31 mouse cellular contexts compared by ENCODE assay signal in genomic region chr11:113552539-113552938, GRCm38 (mm10).
DNase-seq lines count a peak whose midpoint lies in the region; ATAC-seq and TF ChIP-seq lines count a peak whose summit lies in the region.
"Had no signal": no experiment of that assay in that cellular context is flagged by ENCODE, and none has a peak within 500 bp of the region (broad histone marks: within the 10 kb centered on the region; RNA-seq: fewer than 3 reads in every experiment).

No protein-coding gene starts in this region.

- no peak overlapping the region for H3K4me2 ChIP-seq in hindbrain, embryonic 14.5 days (replicated peaks)
- no peak overlapping the region for H3K4me2 ChIP-seq in hindbrain, embryonic 16.5 days (ENCODE audit: low read length)
- H3K4me2 ChIP-seq in midbrain, postnatal 0 days (ENCODE audit: low read depth, low read length, poor library complexity, severe bottlenecking): no peak overlapping the region
- no peak overlapping the region for H3K4me2 ChIP-seq in forebrain, postnatal 0 days (ENCODE audit: low read depth)
- H3K4me2 ChIP-seq: heart, embryonic 15.5 days; hindbrain, embryonic 15.5 days; intestine, embryonic 15.5 days; liver, embryonic 13.5 days; midbrain, embryonic 15.5 days had no signal

- DNase-seq in cerebellum, postnatal 10 days: peak; percentile 45 to 47
- no peak for DNase-seq in cerebellum, adult 8-10 months
- no peak for DNase-seq in hindbrain, embryonic 14.5 days (ENCODE audit: low spot score)
- DNase-seq in midbrain, embryonic 10.5 days (ENCODE audit: low spot score): no peak
- no peak for DNase-seq in midbrain, postnatal 0 days (ENCODE audit: low spot score)
- DNase-seq in forebrain, postnatal 0 days: no peak
- DNase-seq in gastrocnemius, postnatal 36 days: no peak
- DNase-seq: adrenal gland, postnatal 10 days; cerebellum, adult 11-12 months; cerebellum, postnatal 14 days; gastrocnemius, postnatal 14 days; heart, adult 11 months; kidney, adult 2 months; kidney, postnatal 36 days; layer of hippocampus, postnatal 36 days; liver, embryonic 13.5 days; lung, adult 18-20 months; lung, postnatal 4 days; right cerebral cortex, postnatal 4 days; thymus, adult 2 months; thymus, postnatal 36 days had no signal

- intact Hi-C loops in gastrocnemius, postnatal 36 days (cut with DNase I): no loop called here

- H3K9me3 ChIP-seq in hindbrain, embryonic 14.5 days (ENCODE audit: control insufficient read depth, low read length): no peaks in the 10 kb centered on the region
- H3K9me3 ChIP-seq in hindbrain, embryonic 16.5 days (ENCODE audit: control insufficient read depth, low read length): no peaks in the 10 kb centered on the region
- no peaks in the 10 kb centered on the region for H3K9me3 ChIP-seq in midbrain, embryonic 10.5 days (replicated peaks)
- no peaks in the 10 kb centered on the region for H3K9me3 ChIP-seq in midbrain, postnatal 0 days (ENCODE audit: low read length)
- H3K9me3 ChIP-seq in forebrain, postnatal 0 days (ENCODE audit: low read length): no peaks in the 10 kb centered on the region
- H3K9me3 ChIP-seq: heart, embryonic 10.5 days; heart, embryonic 15.5 days; hindbrain, embryonic 15.5 days; intestine, embryonic 15.5 days; liver, embryonic 13.5 days; megakaryocyte, embryonic 14.5 days; midbrain, embryonic 15.5 days had no signal

- 66% methylated on average over 10 of the region's 10 CpGs for WGBS in hindbrain, embryonic 14.5 days
- 68% methylated on average over 10 of the region's 10 CpGs for WGBS in hindbrain, embryonic 16.5 days
- WGBS in midbrain, embryonic 10.5 days: 80% methylated on average over 10 of the region's 10 CpGs
- WGBS in midbrain, postnatal 0 days: 72% methylated on average over 10 of the region's 10 CpGs
- 72% methylated on average over 10 of the region's 10 CpGs for WGBS in forebrain, postnatal 0 days

- H3K4me1 ChIP-seq in hindbrain, embryonic 14.5 days (replicated peaks; ENCODE audit: control insufficient read depth, insufficient read depth, low read length): peaks cover 30% of the 10 kb centered on the region
- H3K4me1 ChIP-seq in hindbrain, embryonic 16.5 days (ENCODE audit: control insufficient read depth, insufficient read depth, low read depth, low read length): peaks cover 20% of the 10 kb centered on the region
- H3K4me1 ChIP-seq in midbrain, embryonic 10.5 days: peaks cover 11% of the 10 kb centered on the region
- H3K4me1 ChIP-seq in midbrain, postnatal 0 days (ENCODE audit: insufficient read depth, low read length): peaks cover 12% of the 10 kb centered on the region
- peaks cover 25% of the 10 kb centered on the region for H3K4me1 ChIP-seq in forebrain, postnatal 0 days (ENCODE audit: insufficient read depth)
- H3K4me1 ChIP-seq: heart, embryonic 15.5 days; liver, embryonic 13.5 days; megakaryocyte, embryonic 14.5 days had no signal

- TF ChIP-seq CTCF in midbrain, postnatal 0 days (IDR thresholded peaks at IDR 0.05): no peak
- no peak for TF ChIP-seq CTCF in forebrain, postnatal 0 days (IDR thresholded peaks at IDR 0.05; ENCODE audit: low read depth)

- H3K27me3 ChIP-seq in hindbrain, embryonic 14.5 days (ENCODE audit: control insufficient read depth, insufficient read depth, low read length): no peaks in the 10 kb centered on the region
- no peaks in the 10 kb centered on the region for H3K27me3 ChIP-seq in hindbrain, embryonic 16.5 days (replicated peaks; ENCODE audit: control insufficient read depth, insufficient read depth, low read length)
- H3K27me3 ChIP-seq in midbrain, embryonic 10.5 days (ENCODE audit: low read depth, poor library complexity, severe bottlenecking): no peaks in the 10 kb centered on the region
- H3K27me3 ChIP-seq in midbrain, postnatal 0 days (ENCODE audit: insufficient read depth, low read length): no peaks in the 10 kb centered on the region
- H3K27me3 ChIP-seq in forebrain, postnatal 0 days (ENCODE audit: insufficient read depth, low read length): no peaks in the 10 kb centered on the region
- H3K27me3 ChIP-seq: CH12.LX; heart, embryonic 15.5 days; hindbrain, embryonic 15.5 days; intestine, embryonic 15.5 days; liver, embryonic 13.5 days; megakaryocyte, embryonic 14.5 days; midbrain, embryonic 15.5 days had no signal

- no peaks in the 10 kb centered on the region for H3K36me3 ChIP-seq in hindbrain, embryonic 14.5 days (replicated peaks; ENCODE audit: control insufficient read depth, insufficient read depth)
- H3K36me3 ChIP-seq in hindbrain, embryonic 16.5 days (ENCODE audit: control insufficient read depth, insufficient read depth, low read length): no peaks in the 10 kb centered on the region
- no peaks in the 10 kb centered on the region for H3K36me3 ChIP-seq in midbrain, embryonic 10.5 days
- H3K36me3 ChIP-seq in midbrain, postnatal 0 days (ENCODE audit: insufficient read depth, low read length): no peaks in the 10 kb centered on the region
- H3K36me3 ChIP-seq in forebrain, postnatal 0 days (ENCODE audit: insufficient read depth): no peaks in the 10 kb centered on the region
- H3K36me3 ChIP-seq: heart, embryonic 15.5 days; hindbrain, embryonic 15.5 days; intestine, embryonic 15.5 days; midbrain, embryonic 15.5 days had no signal

- no peak overlapping the region for H3K9ac ChIP-seq in hindbrain, embryonic 14.5 days
- H3K9ac ChIP-seq in hindbrain, embryonic 16.5 days (ENCODE audit: low read depth, low read length): no peak overlapping the region
- H3K9ac ChIP-seq in midbrain, postnatal 0 days (replicated peaks; ENCODE audit: low read length, poor library complexity, severe bottlenecking): no peak overlapping the region
- H3K9ac ChIP-seq in forebrain, postnatal 0 days: no peak overlapping the region
- H3K9ac ChIP-seq: heart, embryonic 15.5 days; hindbrain, embryonic 15.5 days; intestine, embryonic 15.5 days; liver, embryonic 13.5 days; midbrain, embryonic 15.5 days had no signal

- ATAC-seq in hindbrain, embryonic 14.5 days (ENCODE audit: low FRiP score): no peak
- no peak for ATAC-seq in hindbrain, embryonic 16.5 days
- no peak for ATAC-seq in midbrain, postnatal 0 days (ENCODE audit: low FRiP score)
- no peak for ATAC-seq in forebrain, postnatal 0 days
- ATAC-seq: intestine, embryonic 15.5 days; lung, postnatal 0 days; midbrain, embryonic 15.5 days had no signal

- no peak overlapping the region for H3K4me3 ChIP-seq in hindbrain, embryonic 14.5 days (replicated peaks; ENCODE audit: low read length)
- H3K4me3 ChIP-seq in hindbrain, embryonic 16.5 days (ENCODE audit: low read length): no peak overlapping the region
- no peak overlapping the region for H3K4me3 ChIP-seq in midbrain, embryonic 10.5 days
- H3K4me3 ChIP-seq in midbrain, postnatal 0 days (ENCODE audit: low read depth, low read length): no peak overlapping the region
- H3K4me3 ChIP-seq in forebrain, postnatal 0 days (ENCODE audit: low read depth, low read length): no peak overlapping the region
- H3K4me3 ChIP-seq: erythroblast, embryonic 14.5 days; heart, embryonic 10.5 days; heart, embryonic 15.5 days; hindbrain, embryonic 15.5 days; intestine, embryonic 15.5 days; liver, embryonic 13.5 days; megakaryocyte, embryonic 14.5 days; midbrain, embryonic 15.5 days had no signal

- H3K27ac ChIP-seq in hindbrain, embryonic 14.5 days: 0 out of 2 replicates have a peak overlapping the region, but pooled peaks have one; percentile 68
- no peak overlapping the region for H3K27ac ChIP-seq in hindbrain, embryonic 16.5 days (ENCODE audit: low read depth, low read length)
- peak overlapping the region; percentile 7 for H3K27ac ChIP-seq in midbrain, embryonic 10.5 days (replicated peaks)
- H3K27ac ChIP-seq in midbrain, postnatal 0 days (ENCODE audit: low read depth, low read length): no peak overlapping the region
- peak overlapping the region; percentile 78; the same call in 1 of the 2 replicates for H3K27ac ChIP-seq in forebrain, postnatal 0 days (ENCODE audit: low read depth, low read length)
- H3K27ac ChIP-seq: heart, embryonic 10.5 days; heart, embryonic 15.5 days; hindbrain, embryonic 15.5 days; intestine, embryonic 15.5 days; liver, embryonic 13.5 days; midbrain, embryonic 15.5 days had no signal

Comparison
In these comparisons a context has a peak if more than half of its experiments do, and no peak if none do; other contexts are left out.
1. DNase-seq: peak in cerebellum, postnatal 10 days (2 of 2); none in cerebellum, adult 8-10 months (single experiment), hindbrain, embryonic 14.5 days (single experiment), midbrain, embryonic 10.5 days (single experiment), midbrain, postnatal 0 days (single experiment), forebrain, postnatal 0 days (single experiment) and gastrocnemius, postnatal 36 days (0 of 2).
2. H3K27ac ChIP-seq: peak in hindbrain, embryonic 14.5 days (single experiment), midbrain, embryonic 10.5 days (single experiment) and forebrain, postnatal 0 days (single experiment); none in hindbrain, embryonic 16.5 days (single experiment) and midbrain, postnatal 0 days (single experiment).